ENCODE assay signal across 9 mouse cellular contexts in genomic region chrX:94431548-94432375, GRCm38 (mm10).
DNase-seq lines count a peak whose midpoint lies in the region; ATAC-seq lines count a peak whose summit lies in the region.
"Had no signal": no experiment of that assay in that cellular context is flagged by ENCODE, and none has a peak within 500 bp of the region (broad histone marks: within the 10 kb centered on the region; RNA-seq: fewer than 3 reads in every experiment).

No protein-coding gene starts in this region.

- no peaks in the 10 kb centered on the region for H3K4me1 ChIP-seq in forebrain, embryonic 16.5 days (replicated peaks; ENCODE audit: control insufficient read depth, insufficient read depth, low read length)
- no peaks in the 10 kb centered on the region for H3K4me1 ChIP-seq in neural tube, embryonic 13.5 days (replicated peaks)
- H3K4me1 ChIP-seq: stomach, embryonic 15.5 days had no signal

- H3K36me3 ChIP-seq in forebrain, embryonic 16.5 days (ENCODE audit: control insufficient read depth, insufficient read depth): no peaks in the 10 kb centered on the region
- H3K36me3 ChIP-seq in neural tube, embryonic 13.5 days: no peaks in the 10 kb centered on the region
- H3K36me3 ChIP-seq: stomach, embryonic 15.5 days had no signal

- 42% methylated on average over 9 of the region's 9 CpGs for WGBS in forebrain, embryonic 16.5 days
- 29% methylated on average over 9 of the region's 9 CpGs for WGBS in large intestine, adult 2 months
- WGBS in neural tube, embryonic 13.5 days: 30% methylated on average over 9 of the region's 9 CpGs

- no peaks in the 10 kb centered on the region for H3K9me3 ChIP-seq in forebrain, embryonic 16.5 days (ENCODE audit: control insufficient read depth, low read length)
- no peaks in the 10 kb centered on the region for H3K9me3 ChIP-seq in neural tube, embryonic 13.5 days
- H3K9me3 ChIP-seq: stomach, embryonic 15.5 days had no signal

- no peak overlapping the region for H3K4me2 ChIP-seq in forebrain, embryonic 16.5 days (ENCODE audit: low read length)
- H3K4me2 ChIP-seq in neural tube, embryonic 13.5 days: no peak overlapping the region
- H3K4me2 ChIP-seq: stomach, embryonic 15.5 days had no signal

- H3K27ac ChIP-seq in forebrain, embryonic 16.5 days (ENCODE audit: low read length): no peak overlapping the region
- no peak overlapping the region for H3K27ac ChIP-seq in neural tube, embryonic 13.5 days (replicated peaks)
- H3K27ac ChIP-seq: stomach, embryonic 15.5 days had no signal

- no peak overlapping the region for H3K4me3 ChIP-seq in forebrain, embryonic 16.5 days (replicated peaks; ENCODE audit: low read length)
- H3K4me3 ChIP-seq in neural tube, embryonic 13.5 days: no peak overlapping the region
- H3K4me3 ChIP-seq: stomach, embryonic 15.5 days had no signal

- peaks cover 11% of the 10 kb centered on the region for H3K27me3 ChIP-seq in forebrain, embryonic 16.5 days (replicated peaks; ENCODE audit: control insufficient read depth, insufficient read depth, low read length)
- H3K27me3 ChIP-seq in neural tube, embryonic 13.5 days: peaks cover 48% of the 10 kb centered on the region

- no peak for ATAC-seq in cerebellum, adult (ENCODE audit: insufficient number of reproducible peaks, low FRiP score, low TSS enrichment)
- peak; percentile 85 for ATAC-seq in forebrain, embryonic 16.5 days
- ATAC-seq in neural tube, embryonic 13.5 days (ENCODE audit: low read depth): peak; percentile 84
- no peak for ATAC-seq in inflammation-experienced regulatory T-cells, adult 6 months

- H3K9ac ChIP-seq in forebrain, embryonic 16.5 days (replicated peaks; ENCODE audit: low read depth, low read length): no peak overlapping the region
- no peak overlapping the region for H3K9ac ChIP-seq in neural tube, embryonic 13.5 days
- H3K9ac ChIP-seq: stomach, embryonic 15.5 days had no signal

- DNase-seq in cerebellum, postnatal 10 days: peak; percentile 35 to 61
- DNase-seq in urinary bladder, postnatal 14 days (ENCODE audit: low spot score): peak; percentile 8
- DNase-seq in urinary bladder, adult 2 months (ENCODE audit: low spot score): no peak
- DNase-seq in large intestine, adult 2 months (ENCODE audit: low read depth, low spot score): peak; percentile 10

Comparison
In these comparisons a context has a peak if more than half of its experiments do, and no peak if none do; other contexts are left out.
1. ATAC-seq: peak in forebrain, embryonic 16.5 days (single experiment) and neural tube, embryonic 13.5 days (single experiment); none in cerebellum, adult (single experiment) and inflammation-experienced regulatory T-cells, adult 6 months (single experiment).